Mouse (Mus musculus) kidney, adult 2 months (tissue): ENCODE results near the gene Colgalt1.
A peak's percentile ranks its signal among the peaks of the same experiment; 100 is the strongest.

Source experiments
- CTCF ChIP-seq: fragments of 200-500 bp; conservative IDR thresholded peaks from 2 replicates; pipeline ENCODE4 v1.5.1; 2011; ENCODE audit warnings: low read depth, mild to moderate bottlenecking, control low read depth, low read length, moderate library complexity, mixed read lengths; ENCODE audit not compliant: insufficient read depth, insufficient read length
- POLR2A ChIP-seq: fragments of 200-500 bp; IDR thresholded peaks from one replicate; pipeline ENCODE4 v1.6.1; 2011; ENCODE audit warnings: low read depth, low read length, control low read depth

- TF ChIP-seq CTCF (peak; percentile 95), POLR2A (no peak)
Observed at GRCm38 (mm10) chr8:71595862-71596261, 14.9 kb upstream of the Colgalt1 start.
